Mouse (Mus musculus) lung, adult 2 months (tissue): ENCODE measurements around the gene Tardbp.

Experiments
- CTCF ChIP-seq: fragments of 200-500 bp; IDR thresholded peaks from 2 replicates; pipeline ENCODE4 v1.5.1; 2011; ENCODE audit warnings: mild to moderate bottlenecking, low read length, control low read depth; ENCODE audit not compliant: insufficient read depth
- POLR2A ChIP-seq: fragments of 200-500 bp; IDR thresholded peaks from 2 replicates; pipeline ENCODE4 v1.6.1; 2011; ENCODE audit warnings: low read depth, mild to moderate bottlenecking, control low read depth, low read length, borderline replicate concordance; ENCODE audit errors: extremely low read depth

DNA sequence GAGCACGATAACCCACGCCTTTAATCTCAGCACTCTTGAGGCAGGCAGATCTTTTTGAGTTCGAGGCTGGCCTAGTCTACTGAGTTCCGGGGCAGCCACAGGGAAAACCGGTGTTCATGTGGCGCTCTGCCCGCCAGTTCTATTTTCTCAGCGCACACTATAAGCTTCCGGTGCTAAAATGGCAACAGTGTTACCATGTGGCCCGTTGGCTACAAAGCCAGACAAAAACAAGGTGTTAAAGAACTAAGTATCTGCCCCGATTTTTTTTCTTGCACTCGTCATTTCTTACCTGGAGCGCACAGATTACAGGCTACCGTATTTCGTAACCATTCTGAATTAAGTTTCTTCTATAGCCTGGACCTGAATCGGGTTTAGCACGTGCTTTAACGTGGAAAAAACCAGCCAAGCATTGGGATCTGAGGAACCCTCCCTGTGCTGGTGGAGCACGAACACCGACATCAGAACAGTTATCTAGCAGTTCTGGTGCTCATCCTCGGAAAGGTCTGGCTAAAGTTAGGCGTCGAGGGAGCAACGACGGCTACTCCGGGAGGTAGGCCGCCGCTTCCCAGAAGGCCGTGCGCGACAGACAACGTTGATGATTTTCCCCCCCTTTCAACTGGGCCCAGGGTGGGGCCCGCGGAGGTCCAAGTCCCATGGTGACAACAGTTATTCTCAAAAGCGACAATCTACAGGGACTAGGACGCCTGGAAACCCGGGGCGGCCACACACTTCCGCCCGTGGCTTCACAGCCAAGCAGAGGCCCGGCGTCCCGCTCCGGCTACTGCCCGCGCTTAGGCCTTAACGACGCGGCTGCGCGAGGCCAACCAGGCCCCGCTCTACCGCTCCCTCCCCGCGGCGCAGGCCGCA lies 830 bp downstream of the Tardbp start:
- TF ChIP-seq POLR2A (no peak), CTCF (no peak)
